Mouse (Mus musculus): Measurements from ENCODE around the gene Kcnc1. TPM values are rescaled to one million over a fixed set of nuclear protein-coding genes. Genes with fewer than 3 reads are reported as not detected.
A peak's percentile ranks its signal among the peaks of the same experiment; 100 is the strongest.

Gene Kcnc1
- polyA plus RNA-seq (2015; fragmentation: Nextera tagmentation; extraction: Ambion mirVana) = 0.38 and 0.53 TPM in 2 replicates

DNA sequence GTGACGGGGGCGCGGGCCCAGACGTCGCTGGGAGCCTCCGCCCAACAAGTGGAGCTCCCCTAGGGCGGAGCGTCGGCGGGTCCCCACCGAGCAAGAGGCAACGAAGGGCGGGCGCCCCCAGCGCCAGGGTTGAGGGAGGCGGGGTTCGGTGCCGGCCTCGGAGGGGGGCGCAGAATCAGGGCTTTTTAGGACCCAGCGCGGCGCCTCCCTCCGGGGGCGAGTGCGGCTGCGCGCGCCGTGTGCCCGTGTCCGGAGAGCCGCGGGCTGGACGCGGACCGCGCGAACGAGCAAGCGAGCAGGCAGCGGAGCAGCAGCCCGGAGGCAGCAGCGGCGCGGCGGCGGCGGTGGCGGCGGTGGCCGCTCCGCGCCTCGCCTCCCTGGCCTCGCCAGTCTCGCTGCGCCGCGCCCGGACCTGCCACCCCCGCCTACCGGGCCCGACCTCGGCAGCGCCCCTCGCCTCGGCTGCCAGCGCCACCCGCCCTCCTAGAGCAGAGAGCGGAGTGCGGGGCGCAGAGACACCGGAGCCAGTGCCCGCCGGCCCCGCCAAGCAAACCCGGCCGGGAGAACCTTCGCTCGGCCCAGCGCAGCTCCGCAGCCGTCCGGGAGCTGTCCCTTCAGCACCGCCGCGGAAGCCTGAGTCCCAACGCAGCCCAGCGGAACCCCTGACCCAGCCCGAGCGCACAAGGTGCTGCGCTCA lies at the start of gene Kcnc1:
TSS of gene Kcnc1 (plus strand) at position 267 of the 697 bp plus-strand sequence.
- H3K9me3 ChIP-seq = no peaks in the 10 kb centered on the region
- H3K4me3 ChIP-seq (replicated peaks) = peak within 1 kb of the TSS; percentile 48
- H3K9ac ChIP-seq = no peak within 1 kb of the TSS
- H3K27ac ChIP-seq = no peak within 1 kb of the TSS
- H3K27me3 ChIP-seq (replicated peaks) = peaks cover 70% of the 10 kb centered on the region
- H3K4me1 ChIP-seq (replicated peaks) = peaks cover 17% of the 10 kb centered on the region
- ATAC-seq = peak; percentile 85
- no peaks in the 10 kb centered on the region for H3K36me3 ChIP-seq
- WGBS = under 1% methylated on average over 80 of the region's 93 CpGs
- H3K4me2 ChIP-seq (replicated peaks) = peak within 1 kb of the TSS; percentile 94

DNA sequence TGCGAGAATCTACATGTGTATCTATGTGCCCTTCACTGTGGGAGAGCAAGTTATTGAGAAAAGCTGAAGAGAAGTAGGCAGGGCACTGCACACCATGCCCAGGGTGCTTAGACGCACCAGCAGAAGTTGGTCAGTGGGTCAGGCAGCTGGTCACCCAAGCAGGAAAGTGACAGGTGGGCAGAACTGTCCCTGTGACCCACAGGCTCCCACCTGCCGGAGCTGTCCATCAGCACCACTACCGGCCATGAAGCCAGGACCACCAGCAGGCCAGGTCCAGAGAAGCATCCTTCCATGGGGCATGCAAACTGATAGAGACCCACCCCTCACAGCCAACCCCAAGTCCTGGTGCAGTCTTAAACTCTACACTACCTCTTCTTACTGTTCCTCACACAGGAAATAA lies 48.6 kb upstream of the Kcnc1 start:
- H3K27me3 ChIP-seq (replicated peaks) = peaks cover 39% of the 10 kb centered on the region

GRCm38 (mm10) chr7:46348813-46349212 lies 47.5 kb upstream of the Kcnc1 start:
- Histone ChIP-seq H3K4me2 (replicated peaks) (no peak overlapping the region), H3K4me1 (replicated peaks) (no peaks in the 10 kb centered on the region), H3K9ac (no peak overlapping the region), H3K27me3 (replicated peaks) (peaks cover 39% of the 10 kb centered on the region), H3K27ac (no peak overlapping the region), H3K9me3 (no peaks in the 10 kb centered on the region), H3K36me3 (no peaks in the 10 kb centered on the region), H3K4me3 (replicated peaks) (no peak overlapping the region)
- 7% methylated on average over 36 of the region's 36 CpGs for WGBS
- ATAC-seq = no peak

More for the DNA sequence above, 48.6 kb upstream of the Kcnc1 start:
- H3K4me1 ChIP-seq (replicated peaks) = no peaks in the 10 kb centered on the region
- H3K9me3 ChIP-seq = no peaks in the 10 kb centered on the region
- no peak overlapping the region for H3K4me2 ChIP-seq (replicated peaks)
- no peak for ATAC-seq
- 59% methylated on average over 4 of the region's 4 CpGs for WGBS
- H3K4me3 ChIP-seq (replicated peaks) = no peak overlapping the region
- H3K27ac ChIP-seq = no peak overlapping the region
- no peak overlapping the region for H3K9ac ChIP-seq
- H3K36me3 ChIP-seq = no peaks in the 10 kb centered on the region

DNA sequence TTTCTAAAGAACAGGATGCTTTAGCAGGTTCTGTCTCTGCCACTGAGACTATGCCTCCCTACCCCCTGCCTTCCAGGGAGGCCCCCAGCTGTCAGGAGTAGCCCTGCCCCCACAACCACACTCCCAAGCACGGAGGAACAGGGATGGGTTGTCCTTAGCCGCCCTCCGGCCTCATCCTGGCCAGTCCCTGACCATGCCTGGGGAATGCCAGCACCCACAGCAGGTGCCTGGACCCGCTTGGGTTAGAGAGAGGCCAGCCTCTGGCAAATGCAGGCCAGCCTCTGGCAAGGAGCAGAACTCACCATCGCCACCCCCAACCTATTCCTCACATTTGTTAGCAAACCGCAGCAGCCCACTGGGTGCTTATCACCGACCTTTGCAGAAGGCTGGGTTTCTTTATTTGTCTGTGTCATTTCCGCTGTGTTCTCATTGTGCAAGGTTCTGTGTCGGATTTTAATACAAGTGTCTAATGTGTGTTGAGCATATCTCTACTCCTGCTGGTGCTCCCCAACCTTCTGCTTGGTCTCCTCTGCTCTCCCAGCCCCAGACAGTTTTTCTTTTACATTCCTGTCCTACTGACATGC lies 46.1 kb upstream of the Kcnc1 start:
- H3K27ac ChIP-seq = no peak overlapping the region
- H3K4me2 ChIP-seq (replicated peaks) = no peak overlapping the region
- no peak overlapping the region for H3K9ac ChIP-seq
- H3K9me3 ChIP-seq = no peaks in the 10 kb centered on the region
- peaks cover 39% of the 10 kb centered on the region for H3K27me3 ChIP-seq (replicated peaks)
- no peak overlapping the region for H3K4me3 ChIP-seq (replicated peaks)
- no peaks in the 10 kb centered on the region for H3K4me1 ChIP-seq (replicated peaks)
- 51% methylated on average over 9 of the region's 9 CpGs for WGBS
- no peak for ATAC-seq
- H3K36me3 ChIP-seq = no peaks in the 10 kb centered on the region

- H3K36me3 ChIP-seq = no peaks in the 10 kb centered on the region
- no peak overlapping the region for H3K27ac ChIP-seq
- H3K9me3 ChIP-seq = no peaks in the 10 kb centered on the region
- H3K9ac ChIP-seq = no peak overlapping the region
- ATAC-seq = no peak
- no peaks in the 10 kb centered on the region for H3K4me1 ChIP-seq (replicated peaks)
- H3K4me2 ChIP-seq (replicated peaks) = no peak overlapping the region
- 65% methylated on average over 2 of the region's 2 CpGs for WGBS
- peaks cover 33% of the 10 kb centered on the region for H3K27me3 ChIP-seq (replicated peaks)
- H3K4me3 ChIP-seq (replicated peaks) = no peak overlapping the region
Measured at GRCm38 (mm10) chr7:46352748-46353147, 43.5 kb upstream of the Kcnc1 start.

- H3K9me3 ChIP-seq = no peaks in the 10 kb centered on the region
- H3K4me3 ChIP-seq (replicated peaks) = no peak overlapping the region
- H3K27me3 ChIP-seq (replicated peaks) = peaks cover 29% of the 10 kb centered on the region
- H3K9ac ChIP-seq = no peak overlapping the region
- H3K4me1 ChIP-seq (replicated peaks) = no peaks in the 10 kb centered on the region
- WGBS = 63% methylated on average over 8 of the region's 8 CpGs
- no peak overlapping the region for H3K4me2 ChIP-seq (replicated peaks)
- H3K36me3 ChIP-seq = no peaks in the 10 kb centered on the region
- H3K27ac ChIP-seq = no peak overlapping the region
- no peak for ATAC-seq
Measured at GRCm38 (mm10) chr7:46353216-46353615, 43.1 kb upstream of the Kcnc1 start.

DNA sequence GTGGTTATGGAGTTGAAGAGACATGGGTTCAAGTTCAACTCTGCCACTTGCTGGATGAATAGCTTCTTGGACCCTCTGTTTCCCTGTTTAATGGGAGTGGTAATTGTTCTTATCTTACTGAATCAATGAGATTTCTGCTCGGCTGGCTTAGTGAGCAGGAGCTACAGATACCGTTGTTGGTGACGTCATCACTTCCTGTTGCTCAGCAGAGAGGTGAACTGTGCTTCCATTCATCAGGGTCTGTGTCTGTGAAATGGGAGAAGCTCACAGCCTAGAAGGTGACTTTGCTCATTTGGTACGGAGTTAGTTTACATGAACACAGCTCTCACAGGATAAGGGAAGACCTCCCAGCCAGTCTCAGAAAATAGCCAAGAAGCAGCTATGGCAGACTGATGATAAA lies 42.4 kb upstream of the Kcnc1 start:
- Histone ChIP-seq H3K4me3 (replicated peaks) (no peak overlapping the region), H3K9me3 (no peaks in the 10 kb centered on the region), H3K4me1 (replicated peaks) (no peaks in the 10 kb centered on the region), H3K9ac (no peak overlapping the region), H3K4me2 (replicated peaks) (no peak overlapping the region), H3K27me3 (replicated peaks) (peaks cover 22% of the 10 kb centered on the region), H3K36me3 (no peaks in the 10 kb centered on the region), H3K27ac (no peak overlapping the region)
- 31% methylated on average over 4 of the region's 4 CpGs for WGBS
- ATAC-seq = no peak

- H3K27me3 ChIP-seq (replicated peaks) = 0 out of 2 replicates have a peak, but pooled peaks cover 2% of the 10 kb centered on the region
- no peaks in the 10 kb centered on the region for H3K9me3 ChIP-seq
- no peak overlapping the region for H3K27ac ChIP-seq
- no peaks in the 10 kb centered on the region for H3K4me1 ChIP-seq (replicated peaks)
- no peak overlapping the region for H3K9ac ChIP-seq
- H3K36me3 ChIP-seq = no peaks in the 10 kb centered on the region
- no peak overlapping the region for H3K4me3 ChIP-seq (replicated peaks)
- no peak overlapping the region for H3K4me2 ChIP-seq (replicated peaks)
- ATAC-seq = no peak
Measured at GRCm38 (mm10) chr7:46361776-46362175, 34.5 kb upstream of the Kcnc1 start.

DNA sequence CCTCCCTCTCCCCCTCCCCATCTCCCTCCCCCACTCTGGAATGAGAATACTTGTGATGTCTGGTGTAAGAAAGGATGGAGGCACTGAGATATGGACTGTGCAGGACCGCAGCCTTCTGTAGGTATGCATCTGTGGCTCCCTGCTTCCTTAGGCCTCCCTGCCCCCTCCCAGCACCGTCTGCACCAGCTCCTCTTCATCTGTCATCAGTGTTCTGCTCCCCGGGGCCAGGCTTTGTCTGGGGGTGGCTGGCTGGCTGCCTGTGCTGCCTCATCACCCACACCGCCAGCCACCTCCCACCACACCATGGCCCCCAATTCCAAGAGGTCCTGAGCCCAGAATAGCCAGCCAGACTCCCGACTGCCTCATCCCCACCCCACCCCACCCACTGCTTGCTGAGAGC lies 32.1 kb upstream of the Kcnc1 start:
- Histone ChIP-seq H3K27ac (no peak overlapping the region), H3K36me3 (no peaks in the 10 kb centered on the region), H3K9me3 (no peaks in the 10 kb centered on the region), H3K9ac (no peak overlapping the region), H3K4me1 (replicated peaks) (no peaks in the 10 kb centered on the region), H3K4me2 (replicated peaks) (no peak overlapping the region), H3K4me3 (replicated peaks) (no peak overlapping the region), H3K27me3 (replicated peaks) (peaks cover 2% of the 10 kb centered on the region; the same call in 1 of the 2 replicates)
- ATAC-seq = no peak
- WGBS = 49% methylated on average over 5 of the region's 5 CpGs

- Histone ChIP-seq H3K27me3 (replicated peaks) (peaks cover 2% of the 10 kb centered on the region; the same call in 1 of the 2 replicates), H3K36me3 (no peaks in the 10 kb centered on the region), H3K4me1 (replicated peaks) (no peaks in the 10 kb centered on the region), H3K9ac (no peak overlapping the region), H3K27ac (no peak overlapping the region), H3K4me2 (replicated peaks) (no peak overlapping the region), H3K4me3 (replicated peaks) (no peak overlapping the region), H3K9me3 (no peaks in the 10 kb centered on the region)
- 68% methylated on average over 1 of the region's 1 CpGs for WGBS
- no peak for ATAC-seq
Measured at GRCm38 (mm10) chr7:46365810-46366209, 30.5 kb upstream of the Kcnc1 start.

DNA sequence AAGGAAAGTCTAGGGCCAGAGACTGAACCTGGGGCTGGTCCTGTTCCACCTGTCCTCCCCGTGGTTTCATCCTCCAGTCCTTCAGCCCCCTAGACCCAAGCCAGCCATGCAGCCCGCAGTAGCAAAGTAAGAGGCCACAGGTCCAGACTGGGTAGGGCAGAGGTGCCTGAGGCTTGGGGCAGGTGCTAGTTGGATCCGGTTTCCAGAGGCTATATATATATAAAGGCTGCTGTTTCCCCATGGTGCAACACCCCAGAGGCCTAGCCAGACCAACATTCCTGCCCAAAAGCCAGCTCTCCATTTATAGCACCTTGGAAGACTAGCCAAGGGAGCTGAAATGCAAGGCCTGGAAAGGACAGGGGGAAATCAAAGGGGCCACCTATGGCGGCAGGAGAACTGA lies 25.2 kb upstream of the Kcnc1 start:
- Histone ChIP-seq H3K9ac (no peak overlapping the region), H3K36me3 (no peaks in the 10 kb centered on the region), H3K4me1 (replicated peaks) (no peaks in the 10 kb centered on the region), H3K4me2 (replicated peaks) (no peak overlapping the region), H3K27ac (no peak overlapping the region), H3K4me3 (replicated peaks) (no peak overlapping the region), H3K27me3 (replicated peaks) (peaks cover 21% of the 10 kb centered on the region), H3K9me3 (no peaks in the 10 kb centered on the region)
- WGBS = 67% methylated on average over 4 of the region's 4 CpGs
- no peak for ATAC-seq

DNA sequence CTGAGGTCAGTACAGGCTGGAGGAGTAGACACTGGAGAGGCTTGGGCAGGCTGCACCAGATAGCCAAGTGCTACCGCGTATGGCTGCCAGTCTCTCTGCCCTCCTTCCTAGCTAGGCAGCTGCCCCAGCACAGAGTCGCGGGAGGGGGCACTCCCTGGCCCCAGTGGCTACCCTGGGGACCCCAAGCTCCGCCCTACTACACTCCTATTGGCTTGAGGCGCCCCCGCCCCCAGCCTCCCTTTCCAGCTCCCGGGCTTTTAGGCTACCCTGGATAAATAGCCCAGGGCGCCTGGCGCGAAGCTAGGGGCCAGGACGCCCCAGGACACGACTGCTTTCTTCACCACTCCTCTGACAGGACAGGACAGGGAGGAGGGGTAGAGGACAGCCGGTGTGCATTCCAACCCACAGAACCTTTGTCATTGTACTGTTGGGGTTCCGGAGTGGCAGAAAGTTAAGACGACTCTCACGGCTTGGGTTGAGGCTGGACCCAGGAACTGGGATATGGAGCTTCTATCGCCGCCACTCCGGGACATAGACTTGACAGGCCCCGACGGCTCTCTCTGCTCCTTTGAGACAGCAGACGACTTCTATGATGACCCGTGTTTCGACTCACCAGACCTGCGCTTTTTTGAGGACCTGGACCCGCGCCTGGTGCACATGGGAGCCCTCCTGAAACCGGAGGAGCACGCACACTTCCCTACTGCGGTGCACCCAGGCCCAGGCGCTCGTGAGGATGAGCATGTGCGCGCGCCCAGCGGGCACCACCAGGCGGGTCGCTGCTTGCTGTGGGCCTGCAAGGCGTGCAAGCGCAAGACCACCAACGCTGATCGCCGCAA lies 19.9 kb upstream of the Kcnc1 start, which contains the start of gene Myod1:
TSS of gene Myod1 (plus strand) at position 303 of the 836 bp plus-strand sequence.
- no peaks in the 10 kb centered on the region for H3K36me3 ChIP-seq
- peaks cover 5% of the 10 kb centered on the region; the same call in 1 of the 2 replicates for H3K4me1 ChIP-seq (replicated peaks)
- H3K27ac ChIP-seq = no peak within 1 kb of the TSS
- H3K9me3 ChIP-seq = no peaks in the 10 kb centered on the region
- H3K4me2 ChIP-seq (replicated peaks) = peak within 1 kb of the TSS; percentile 43
- ATAC-seq = no peak
- 5% methylated on average over 44 of the region's 44 CpGs for WGBS
- peak within 1 kb of the TSS; percentile 6; the same call in 1 of the 2 replicates for H3K4me3 ChIP-seq (replicated peaks)
- peaks cover 59% of the 10 kb centered on the region for H3K27me3 ChIP-seq (replicated peaks)
- H3K9ac ChIP-seq = no peak within 1 kb of the TSS
